Mouse (Mus musculus) limb, embryonic 12.5 days (tissue): ENCODE results near the gene Grin2d. TPM values are rescaled to one million over a fixed set of nuclear protein-coding genes. Genes with fewer than 3 reads are reported as not detected.

Experiments used
- ATAC-seq: fragments of 200-750 bp; cut with Nextera tagmentation; 2 replicates; pipeline ENCODE4 v1.8.0; 2017; ENCODE audit warnings: low read depth, moderate TSS enrichment; ENCODE audit not compliant: insufficient number of reproducible peaks, insufficient read depth, low FRiP score, low TSS enrichment
- H3K27ac ChIP-seq: fragments of 300-500 bp; sonication (generic); 2 replicates; pipeline ENCODE4 v1.5.1; 2016; ENCODE audit warnings: mild to moderate bottlenecking, moderate library complexity
- H3K27me3 ChIP-seq: fragments of 300-500 bp; sonication (generic); 2 replicates; pipeline ENCODE4 v1.6.1; 2016; ENCODE audit warnings: mild to moderate bottlenecking, moderate library complexity
- H3K36me3 ChIP-seq: fragments of 300-500 bp; sonication (generic); 2 replicates; pipeline ENCODE4 v1.6.1; 2016; ENCODE audit warnings: mild to moderate bottlenecking, moderate library complexity
- H3K4me1 ChIP-seq: fragments of 300-500 bp; sonication (generic); replicated peaks from 2 replicates; pipeline ENCODE4 v1.6.1; 2016
- H3K4me2 ChIP-seq: fragments of 300-500 bp; sonication (generic); 2 replicates; pipeline ENCODE4 v1.6.1; 2016; ENCODE audit warnings: mild to moderate bottlenecking, moderate library complexity
- H3K4me3 ChIP-seq: fragments of 300-500 bp; sonication (generic); replicated peaks from 2 replicates; pipeline ENCODE4 v1.5.1; 2016; ENCODE audit warnings: mild to moderate bottlenecking
- H3K9ac ChIP-seq: fragments of 300-500 bp; sonication (generic); replicated peaks from 2 replicates; pipeline ENCODE4 v1.6.1; 2016; ENCODE audit warnings: mild to moderate bottlenecking, moderate library complexity
- H3K9me3 ChIP-seq: fragments of 300-500 bp; sonication (generic); 2 replicates; pipeline ENCODE4 v1.6.1; 2016; ENCODE audit warnings: mild to moderate bottlenecking, moderate library complexity
- WGBS: fragments of 180-500 bp; shearing (Covaris S2); methylation state at CpG from one replicate; pipeline ENCODE4 v1.1.7; 2016; 5-methylcytosine and 5-hydroxymethylcytosine counted together
- polyA plus RNA-seq: library from polyadenylated mRNA; unstranded; fragments of >200 nt; fragmentation: Nextera tagmentation; extraction: Ambion mirVana; gene quantifications from 2 replicates; pipeline ENCODE4 v1.2.1, GENCODE M21; 2016

Grin2d gene
- polyA plus RNA-seq, 1 experiment from 2014 or later, result 0.35 TPM

DNA sequence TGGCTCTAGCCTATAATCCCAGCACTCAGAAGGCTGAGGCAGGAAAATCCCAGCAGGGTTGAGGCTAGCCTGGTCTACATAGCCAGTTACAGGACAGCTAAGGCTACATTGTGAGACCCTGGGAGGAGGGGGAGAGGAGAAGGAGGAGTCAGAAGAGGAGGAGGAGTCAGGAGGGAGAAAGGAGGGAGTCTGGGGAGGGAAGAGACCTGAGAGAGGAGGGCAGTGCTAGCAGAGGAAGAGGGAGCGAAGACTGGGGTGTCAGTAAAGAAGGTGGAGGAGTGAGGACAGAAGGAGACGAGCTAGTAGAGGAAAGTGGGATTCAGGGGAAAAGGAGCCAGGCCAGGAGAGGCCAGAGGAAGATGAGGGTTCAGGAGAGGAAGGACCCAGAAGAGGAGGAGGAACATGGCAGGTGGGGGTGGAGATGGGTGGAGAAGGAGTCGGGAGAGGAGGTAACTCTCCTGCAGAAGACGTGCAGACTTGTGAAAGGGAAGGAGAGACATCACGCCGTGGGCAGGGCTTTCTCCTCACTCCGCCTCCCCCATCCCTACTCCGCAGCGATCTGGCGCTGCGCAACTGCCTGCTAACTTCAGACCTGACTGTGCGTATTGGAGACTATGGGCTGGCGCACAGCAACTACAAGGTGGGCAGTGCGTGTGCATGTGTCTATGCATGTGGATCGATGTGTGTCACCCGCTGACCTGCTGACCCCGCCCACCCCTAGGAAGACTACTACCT, 86.3 kb downstream of the Grin2d start:
- H3K9ac ChIP-seq, result no peak overlapping the region
- 78% methylated on average over 17 of the region's 17 CpGs for WGBS
- no peak overlapping the region for H3K4me2 ChIP-seq
- peaks cover 96% of the 10 kb centered on the region for H3K36me3 ChIP-seq
- peaks cover 7% of the 10 kb centered on the region for H3K4me1 ChIP-seq
- ATAC-seq, result no peak
- peaks cover 18% of the 10 kb centered on the region for H3K27me3 ChIP-seq
- H3K27ac ChIP-seq, result no peak overlapping the region
- no peak overlapping the region for H3K4me3 ChIP-seq
- peaks cover 4% of the 10 kb centered on the region; the same call in 1 of the 2 replicates for H3K9me3 ChIP-seq

DNA sequence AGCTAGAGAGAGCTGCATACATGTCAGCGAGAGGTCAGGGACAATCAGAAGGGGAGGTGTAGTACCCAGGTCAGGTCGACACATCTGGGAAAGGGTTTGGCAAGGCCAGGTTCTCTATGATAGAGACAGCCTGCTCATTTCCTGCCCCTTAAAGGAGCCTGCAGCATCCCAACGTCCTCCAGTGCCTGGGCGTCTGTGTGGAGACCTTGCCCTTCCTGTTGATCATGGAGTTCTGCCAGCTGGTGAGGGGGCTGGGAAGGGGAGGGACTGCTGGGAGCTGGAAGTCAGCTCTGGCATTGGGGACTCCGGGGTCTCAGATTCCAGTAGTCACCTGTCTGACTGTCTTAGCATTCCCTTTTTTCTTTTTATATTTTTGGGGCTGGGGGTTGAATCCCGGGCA, 87.5 kb downstream of the Grin2d start:
- no peak overlapping the region for H3K9ac ChIP-seq
- peaks cover 84% of the 10 kb centered on the region for H3K36me3 ChIP-seq
- no peak overlapping the region for H3K4me2 ChIP-seq
- no peak overlapping the region for H3K27ac ChIP-seq
- ATAC-seq, result no peak
- H3K27me3 ChIP-seq, result 0 out of 2 replicates have a peak, but pooled peaks cover 6% of the 10 kb centered on the region
- WGBS, result 69% methylated on average over 6 of the region's 6 CpGs
- H3K9me3 ChIP-seq, result peaks cover 4% of the 10 kb centered on the region; the same call in 1 of the 2 replicates
- peaks cover 14% of the 10 kb centered on the region for H3K4me1 ChIP-seq
- H3K4me3 ChIP-seq, result no peak overlapping the region

DNA sequence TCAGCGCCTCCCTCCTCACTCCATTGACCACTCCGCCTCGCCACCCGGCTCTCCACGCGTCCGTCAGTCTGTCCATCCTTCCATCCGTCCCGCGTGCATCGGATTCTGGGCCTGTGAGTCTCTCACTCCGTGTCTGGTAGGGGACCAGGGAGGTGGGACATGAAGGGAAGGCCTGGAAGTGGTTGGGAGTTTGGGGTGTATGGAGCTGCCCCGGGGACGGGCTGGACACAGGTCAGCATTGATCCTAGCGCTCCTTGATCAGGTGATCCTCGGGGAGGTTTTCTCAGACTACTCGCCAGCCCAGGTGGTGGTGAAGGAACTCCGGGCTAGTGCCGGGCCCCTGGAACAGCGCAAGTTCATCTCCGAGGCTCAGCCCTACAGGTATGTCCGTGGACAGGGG, 90.5 kb downstream of the Grin2d start:
- WGBS, result 81% methylated on average over 22 of the region's 22 CpGs
- H3K4me3 ChIP-seq, result peak overlapping the region; percentile 94

DNA sequence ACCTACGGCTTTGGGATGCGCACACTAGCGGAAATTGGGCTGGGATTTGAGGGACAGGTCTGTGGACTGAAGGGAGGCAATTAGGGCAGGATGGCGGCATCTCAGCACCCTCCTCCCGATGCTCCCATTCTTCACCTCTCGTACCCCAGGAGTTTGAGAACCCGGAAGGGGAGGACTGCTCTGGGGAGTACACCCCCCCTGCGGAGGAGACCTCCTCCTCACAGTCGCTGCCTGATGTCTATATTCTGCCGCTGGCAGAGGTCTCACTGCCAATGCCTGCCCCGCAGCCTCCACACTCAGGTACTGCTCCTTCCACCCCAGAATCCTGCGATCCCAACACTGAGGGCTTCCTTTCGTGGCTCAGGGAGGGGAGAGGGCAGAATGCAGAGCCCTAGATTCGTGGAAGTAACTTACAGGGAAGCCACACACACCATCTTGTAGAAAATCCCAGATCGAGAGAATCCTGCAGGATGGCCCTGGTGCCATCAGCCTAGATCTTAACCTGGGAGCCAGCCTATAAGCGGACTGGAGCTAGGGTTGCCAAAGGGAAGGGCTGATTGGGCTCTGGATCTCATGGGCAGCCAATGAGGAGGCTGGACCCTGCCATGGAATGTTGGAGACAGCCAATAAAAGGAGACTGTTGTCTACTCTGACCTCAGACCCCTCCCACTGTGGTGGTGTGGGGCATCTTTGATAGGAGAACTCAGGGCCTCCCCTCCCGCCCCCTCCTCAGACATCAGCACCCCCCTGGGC, 91.3 kb downstream of the Grin2d start:
- H3K9ac ChIP-seq, result peak overlapping the region; percentile 58

More for the DNA sequence above, 90.5 kb downstream of the Grin2d start:
- Histone ChIP-seq H3K4me2 (peak overlapping the region; percentile 94), H3K27ac (no peak overlapping the region), H3K9ac (peak overlapping the region; percentile 27; the same call in 1 of the 2 replicates), H3K36me3 (peaks cover 53% of the 10 kb centered on the region), H3K27me3 (peaks cover 3% of the 10 kb centered on the region; the same call in 1 of the 2 replicates), H3K4me1 (peaks cover 27% of the 10 kb centered on the region), H3K9me3 (peaks cover 4% of the 10 kb centered on the region; the same call in 1 of the 2 replicates)
- no peak for ATAC-seq

DNA sequence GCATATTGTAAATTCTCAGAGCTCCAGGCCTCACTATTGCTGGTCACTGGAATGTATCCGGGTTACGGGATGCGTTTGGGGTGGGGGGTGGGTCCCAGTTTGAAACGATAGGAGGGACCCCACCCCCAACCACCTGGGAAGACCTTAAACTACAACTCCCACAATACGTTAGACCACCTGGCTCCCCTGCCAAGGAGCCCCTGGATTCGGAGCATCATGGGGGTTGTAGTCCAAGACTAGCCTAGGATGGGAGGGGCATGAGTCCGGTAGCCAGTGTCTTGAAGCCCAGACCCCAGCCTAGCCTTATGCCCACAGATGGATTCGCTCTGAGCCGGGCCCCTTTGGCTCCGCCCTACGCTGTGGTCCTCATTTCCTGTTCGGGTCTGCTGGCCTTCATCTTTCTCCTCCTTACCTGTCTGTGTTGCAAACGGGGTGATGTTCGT, 92.0 kb downstream of the Grin2d start:
- H3K27ac ChIP-seq, result peak overlapping the region; percentile 81
- peaks cover 27% of the 10 kb centered on the region for H3K4me1 ChIP-seq
- WGBS, result under 1% methylated on average over 14 of the region's 14 CpGs
- H3K36me3 ChIP-seq, result peaks cover 38% of the 10 kb centered on the region
- peak overlapping the region; percentile 94 for H3K4me3 ChIP-seq
- H3K4me2 ChIP-seq, result peak overlapping the region; percentile 94
- H3K27me3 ChIP-seq, result peaks cover 10% of the 10 kb centered on the region
- H3K9me3 ChIP-seq, result peaks cover 4% of the 10 kb centered on the region; the same call in 1 of the 2 replicates
- peak overlapping the region; percentile 58 for H3K9ac ChIP-seq
- ATAC-seq, result peak; percentile 85

More for the DNA sequence above, 91.3 kb downstream of the Grin2d start:
- peaks cover 45% of the 10 kb centered on the region for H3K36me3 ChIP-seq
- peaks cover 27% of the 10 kb centered on the region for H3K4me1 ChIP-seq
- H3K9me3 ChIP-seq, result peaks cover 4% of the 10 kb centered on the region; the same call in 1 of the 2 replicates
- peak overlapping the region; percentile 94 for H3K4me3 ChIP-seq
- ATAC-seq, result peak; percentile 27
- 7% methylated on average over 17 of the region's 17 CpGs for WGBS
- peak overlapping the region; percentile 94 for H3K4me2 ChIP-seq
- H3K27me3 ChIP-seq, result peaks cover 10% of the 10 kb centered on the region
- H3K27ac ChIP-seq, result peak overlapping the region; percentile 60

DNA sequence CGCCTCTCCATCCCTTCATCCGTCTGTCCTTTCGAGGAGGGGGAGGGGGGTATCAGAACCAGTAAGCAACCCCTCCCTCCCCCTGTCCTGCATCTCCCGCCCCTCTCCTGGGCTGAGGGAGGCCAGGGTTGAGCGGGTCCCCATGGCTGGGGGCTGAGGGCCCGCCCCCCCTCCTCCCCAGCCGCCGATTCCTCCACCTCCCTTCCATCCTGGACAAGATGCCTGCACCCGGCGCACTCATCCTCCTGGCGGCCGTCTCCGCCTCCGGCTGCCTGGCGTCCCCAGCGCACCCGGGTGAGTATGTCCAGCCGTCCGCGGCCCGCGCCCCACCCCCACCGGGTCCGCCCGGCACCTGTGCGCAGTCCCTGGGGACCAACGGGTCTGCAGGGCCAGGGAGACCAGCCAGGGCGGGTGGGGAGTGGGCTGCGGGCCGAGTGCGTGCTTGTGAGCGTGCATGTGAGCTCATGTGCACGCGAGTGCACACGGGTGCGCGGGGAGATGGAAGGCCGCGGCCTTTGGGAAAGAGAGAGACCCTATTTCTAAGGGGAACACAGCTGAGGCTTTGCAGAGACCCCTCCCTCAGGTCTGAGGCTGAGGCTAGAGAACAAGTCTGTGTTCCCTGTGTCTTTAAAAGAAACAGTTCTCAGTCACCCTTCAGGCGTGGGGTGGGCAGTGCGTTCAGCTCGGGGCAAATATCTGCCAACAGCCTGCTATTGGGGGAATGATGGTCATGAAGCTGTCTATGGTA, 92.6 kb downstream of the Grin2d start:
- H3K9me3 ChIP-seq, result peaks cover 4% of the 10 kb centered on the region; the same call in 1 of the 2 replicates
- H3K27me3 ChIP-seq, result peaks cover 10% of the 10 kb centered on the region
- peak overlapping the region; percentile 81 for H3K27ac ChIP-seq
- 1% methylated on average over 40 of the region's 42 CpGs for WGBS
- H3K9ac ChIP-seq, result peak overlapping the region; percentile 88
- peaks cover 32% of the 10 kb centered on the region for H3K36me3 ChIP-seq
- peak overlapping the region; percentile 94 for H3K4me3 ChIP-seq
- H3K4me2 ChIP-seq, result peak overlapping the region; percentile 94
- ATAC-seq, result peak; percentile 14; the same call in 1 of the 2 replicates
- H3K4me1 ChIP-seq, result peaks cover 27% of the 10 kb centered on the region

DNA sequence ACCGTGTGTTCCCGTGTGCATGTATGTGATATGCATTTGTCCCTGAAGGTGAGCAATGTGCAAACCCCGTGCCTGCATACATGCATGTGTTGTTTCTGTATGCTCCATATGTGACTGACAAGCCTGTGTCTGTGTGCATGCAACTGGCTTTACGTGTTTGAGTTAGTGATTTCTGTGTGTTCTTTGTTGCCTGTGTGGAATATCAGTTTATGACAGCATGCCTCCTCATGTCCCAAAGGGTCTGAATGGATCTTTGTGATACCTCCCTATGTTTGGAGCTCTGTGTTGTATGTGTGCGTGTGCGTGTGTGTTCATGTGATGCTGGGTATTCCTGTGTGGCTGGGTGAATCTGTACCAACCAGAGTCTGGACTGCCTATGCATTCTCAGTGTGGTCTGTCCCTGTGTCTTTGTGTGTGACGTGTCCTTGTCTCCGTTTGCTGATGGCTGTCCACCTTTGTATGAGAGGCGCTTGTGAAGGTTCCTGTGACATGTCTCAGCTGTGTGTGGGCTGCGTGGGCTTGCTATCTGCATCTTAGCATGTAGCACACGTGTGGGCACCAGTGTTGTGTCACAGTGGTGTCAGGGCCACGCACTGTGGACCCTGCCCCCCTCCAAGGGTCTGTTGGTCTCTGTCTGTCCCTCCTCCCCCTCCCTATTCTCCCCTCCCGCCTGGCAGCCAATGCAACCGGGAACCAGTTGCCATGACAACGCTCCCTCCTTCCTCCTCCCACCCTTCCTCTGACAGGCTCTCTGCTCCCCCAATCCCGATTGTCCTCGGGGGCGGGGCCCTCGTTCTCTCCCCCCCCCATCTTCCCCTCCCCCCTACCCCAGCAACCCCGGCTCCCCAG, 93.4 kb downstream of the Grin2d start, which contains the start of gene Sult2b1:
Sult2b1 (minus strand) TSS at position 146 of the 849 bp plus-strand sequence.
- Histone ChIP-seq H3K27me3 (peaks cover 13% of the 10 kb centered on the region), H3K27ac (peak within 1 kb of the TSS; percentile 81), H3K9ac (peak within 1 kb of the TSS; percentile 88), H3K9me3 (no peaks in the 10 kb centered on the region), H3K36me3 (peaks cover 24% of the 10 kb centered on the region), H3K4me2 (peak within 1 kb of the TSS; percentile 94), H3K4me1 (peaks cover 27% of the 10 kb centered on the region), H3K4me3 (peak within 1 kb of the TSS; percentile 94)
- 0 out of 2 replicates have a peak, but pooled peaks have one; percentile 2 for ATAC-seq
- 24% methylated on average over 20 of the region's 20 CpGs for WGBS

DNA sequence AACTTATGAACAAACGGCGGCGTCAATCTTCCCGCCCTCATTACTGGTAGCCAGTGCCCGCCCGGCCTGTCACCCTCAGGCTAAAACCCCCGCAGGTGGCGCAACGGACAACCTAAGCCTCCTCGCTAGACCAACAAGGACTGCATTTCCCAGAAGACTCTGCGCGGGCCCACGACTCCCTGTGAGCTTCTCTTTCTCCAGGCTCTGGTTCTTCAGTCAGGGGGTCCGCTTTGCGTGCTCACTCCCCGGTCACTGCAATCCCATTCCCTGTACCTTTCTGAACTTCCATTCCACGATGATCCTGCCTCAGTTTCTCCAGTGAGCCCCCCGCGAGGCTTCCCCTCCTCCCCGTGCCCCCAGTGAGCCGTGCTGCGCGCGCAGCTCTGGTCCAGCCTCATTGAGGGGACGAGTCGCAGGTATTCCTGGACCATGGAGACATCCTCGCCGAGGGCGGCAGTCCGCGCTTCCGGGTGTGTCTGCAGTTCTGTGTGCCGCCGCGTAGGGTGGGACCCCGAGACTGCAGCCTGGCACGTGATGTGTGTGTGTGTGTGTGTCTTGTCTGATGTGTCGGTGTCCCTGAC, 94.6 kb downstream of the Grin2d start, which contains the start of gene Lmtk3:
Lmtk3 (plus strand) TSS at position 228 of the 581 bp plus-strand sequence.
- peaks cover 27% of the 10 kb centered on the region for H3K4me1 ChIP-seq
- H3K9ac ChIP-seq, result peak within 1 kb of the TSS; percentile 76
- H3K9me3 ChIP-seq, result no peaks in the 10 kb centered on the region
- H3K4me3 ChIP-seq, result peak within 1 kb of the TSS; percentile 94
- H3K27me3 ChIP-seq, result peaks cover 23% of the 10 kb centered on the region
- H3K36me3 ChIP-seq, result peaks cover 13% of the 10 kb centered on the region
- H3K27ac ChIP-seq, result peak within 1 kb of the TSS; percentile 45; the same call in 1 of the 2 replicates
- WGBS, result 2% methylated on average over 38 of the region's 38 CpGs
- peak within 1 kb of the TSS; percentile 94 for H3K4me2 ChIP-seq
- ATAC-seq, result peak; percentile 2; the same call in 1 of the 2 replicates

DNA sequence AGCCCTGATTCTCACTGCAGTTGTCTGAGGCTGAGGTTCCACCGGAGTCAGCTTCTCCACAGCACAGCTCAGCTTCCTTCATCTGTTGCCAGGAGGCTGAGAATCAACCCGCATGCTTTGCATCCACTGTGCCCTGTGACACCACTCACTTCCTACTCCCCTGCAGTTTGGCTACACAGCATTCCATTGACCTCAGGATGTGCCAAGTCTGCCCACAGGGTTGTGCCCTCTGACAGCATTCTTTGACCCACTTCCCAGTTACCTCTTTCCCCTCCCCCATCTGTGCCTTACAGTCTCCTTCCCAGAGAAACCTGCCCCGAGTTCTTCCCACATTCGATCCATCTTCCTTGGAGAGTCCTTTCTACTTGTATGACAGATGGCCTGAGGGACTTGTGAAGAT, 95.9 kb downstream of the Grin2d start:
- 79% methylated on average over 4 of the region's 4 CpGs for WGBS
- no peak overlapping the region for H3K9ac ChIP-seq
- no peaks in the 10 kb centered on the region for H3K36me3 ChIP-seq
- H3K4me3 ChIP-seq, result no peak overlapping the region
- H3K4me1 ChIP-seq, result peaks cover 23% of the 10 kb centered on the region
- ATAC-seq, result no peak
- peaks cover 29% of the 10 kb centered on the region for H3K27me3 ChIP-seq
- no peaks in the 10 kb centered on the region for H3K9me3 ChIP-seq
- H3K4me2 ChIP-seq, result no peak overlapping the region
- H3K27ac ChIP-seq, result no peak overlapping the region
